Mouse (Mus musculus) liver (tissue): Measurements from ENCODE around the gene Snap91.

ENCODE experiments used
- DNase-seq: peaks from one replicate; pipeline ENCODE4 v3.0.0-alpha.2; 2020; ENCODE audit warnings: mixed read lengths

Gene Snap91

GRCm38 (mm10) chr9:86742959-86743911 is 137.2 kb downstream of the Snap91 start, which contains the start of gene Prss35:
Gene Prss35, plus strand, starts transcription at chr9:86743649.
- DNase-seq: peak; percentile 16

- no peak for DNase-seq
Observed at GRCm38 (mm10) chr9:86739971-86740370, 140.5 kb downstream of the Snap91 start.

GRCm38 (mm10) chr9:86738801-86739200 is 141.7 kb downstream of the Snap91 start:
- no peak for DNase-seq

GRCm38 (mm10) chr9:86738067-86738466 is 142.4 kb downstream of the Snap91 start:
- no peak for DNase-seq

- DNase-seq: no peak
Observed at GRCm38 (mm10) chr9:86736991-86737390, 143.5 kb downstream of the Snap91 start.

- no peak for DNase-seq
Observed at GRCm38 (mm10) chr9:86734795-86735194, 145.7 kb downstream of the Snap91 start.

GRCm38 (mm10) chr9:86734357-86734756 is 146.1 kb downstream of the Snap91 start:
- no peak for DNase-seq

- DNase-seq: no peak
Observed at GRCm38 (mm10) chr9:86729811-86730210, 150.6 kb downstream of the Snap91 start.

- DNase-seq: no peak
Observed at GRCm38 (mm10) chr9:86729084-86729483, 151.4 kb downstream of the Snap91 start.

- no peak for DNase-seq
Observed at GRCm38 (mm10) chr9:86728214-86728814, 152.1 kb downstream of the Snap91 start.

- no peak for DNase-seq
Observed at GRCm38 (mm10) chr9:86726381-86726720, 154.1 kb downstream of the Snap91 start.

- DNase-seq: no peak
Observed at GRCm38 (mm10) chr9:86725604-86726380, 154.7 kb downstream of the Snap91 start.

GRCm38 (mm10) chr9:86725066-86725465 is 155.4 kb downstream of the Snap91 start:
- DNase-seq: no peak

GRCm38 (mm10) chr9:86720794-86721193 is 159.7 kb downstream of the Snap91 start:
- no peak for DNase-seq

- no peak for DNase-seq
Observed at GRCm38 (mm10) chr9:86720227-86720626, 160.2 kb downstream of the Snap91 start.

GRCm38 (mm10) chr9:86717119-86717518 is 163.3 kb downstream of the Snap91 start:
- no peak for DNase-seq

GRCm38 (mm10) chr9:86716540-86716939 is 163.9 kb downstream of the Snap91 start:
- DNase-seq: no peak
